Mouse (Mus musculus) thymus, adult 2 months (tissue): ENCODE measurements around the gene Pml. TPM values are rescaled to one million over a fixed set of nuclear protein-coding genes. Genes with fewer than 3 reads are reported as not detected.

Experiments
- DNase-seq: peaks from one replicate; pipeline ENCODE4 v3.0.0; 2021
- H3K27ac ChIP-seq: fragments of 200-500 bp; 2 replicates; pipeline ENCODE4 v1.5.1; 2012; ENCODE audit warnings: low read length, control low read depth; ENCODE audit not compliant: control insufficient read depth, insufficient read depth
- H3K27me3 ChIP-seq: fragments of 200-500 bp; 2 replicates; pipeline ENCODE4 v1.6.1; 2012; ENCODE audit warnings: mild to moderate bottlenecking, low read length, moderate library complexity, mixed read lengths; ENCODE audit not compliant: control insufficient read depth, insufficient read depth
- H3K36me3 ChIP-seq: fragments of 200-500 bp; 2 replicates; pipeline ENCODE4 v1.6.1; 2012; ENCODE audit warnings: mild to moderate bottlenecking, low read length, moderate library complexity; ENCODE audit not compliant: control insufficient read depth, insufficient read depth
- H3K4me1 ChIP-seq: fragments of 200-500 bp; replicated peaks from 2 replicates; pipeline ENCODE4 v1.6.1; 2012; ENCODE audit warnings: low read length; ENCODE audit not compliant: control insufficient read depth, insufficient read depth
- H3K4me3 ChIP-seq: fragments of 200-500 bp; 2 replicates; pipeline ENCODE4 v1.5.1; 2012; ENCODE audit warnings: mild to moderate bottlenecking, low read length, control low read depth, moderate library complexity; ENCODE audit not compliant: control insufficient read depth, insufficient read depth
- CTCF ChIP-seq: fragments of 200-500 bp; IDR thresholded peaks from 2 replicates; pipeline ENCODE4 v1.5.1; 2012; ENCODE audit warnings: mild to moderate bottlenecking, control low read depth, low read length, moderate library complexity, borderline replicate concordance; ENCODE audit not compliant: control insufficient read depth, poor library complexity, insufficient read depth; ENCODE audit errors: extremely low read depth
- POLR2A ChIP-seq: fragments of 200-500 bp; IDR thresholded peaks from 2 replicates; pipeline ENCODE4 v1.6.1; 2012; ENCODE audit warnings: mild to moderate bottlenecking, low read length, control low read depth, moderate library complexity; ENCODE audit not compliant: control insufficient read depth, poor library complexity, insufficient read depth; ENCODE audit errors: extremely low read depth
- WGBS: fragments of 180-500 bp; shearing (Covaris S2); methylation state at CpG from one replicate; pipeline ENCODE4 v1.1.7; 2018; 5-methylcytosine and 5-hydroxymethylcytosine counted together
- polyA plus RNA-seq: library from polyadenylated mRNA; depleted of rRNA; stranded (reverse); fragments of >200 nt; gene quantifications from 2 replicates; pipeline ENCODE4 v1.2.3, GENCODE M21; 2012

The Pml gene
- polyA plus RNA-seq, 1 experiment, result 74.1 TPM

DNA sequence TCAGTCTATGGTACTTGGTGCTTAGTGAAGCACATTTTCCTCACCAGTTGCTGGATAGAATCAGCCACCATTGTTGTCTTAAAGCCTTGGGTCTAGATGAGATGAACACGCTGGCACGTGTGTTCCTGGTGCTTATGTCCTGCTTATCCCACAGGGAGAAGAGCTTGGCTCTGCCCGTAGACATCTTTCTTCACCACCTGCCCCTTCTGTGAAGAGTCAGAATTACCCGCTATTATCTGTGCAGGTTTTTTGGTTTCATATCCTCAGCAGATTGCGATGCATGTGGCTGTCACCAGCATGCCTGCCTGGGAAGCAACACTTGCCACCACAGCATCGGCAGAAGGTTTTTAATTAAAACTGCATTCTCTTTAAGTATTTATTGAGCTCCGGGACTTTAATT is 43.6 kb downstream of the Pml start:
- H3K27me3 ChIP-seq, result peaks cover 16% of the 10 kb centered on the region; the same call in 1 of the 2 replicates

DNA sequence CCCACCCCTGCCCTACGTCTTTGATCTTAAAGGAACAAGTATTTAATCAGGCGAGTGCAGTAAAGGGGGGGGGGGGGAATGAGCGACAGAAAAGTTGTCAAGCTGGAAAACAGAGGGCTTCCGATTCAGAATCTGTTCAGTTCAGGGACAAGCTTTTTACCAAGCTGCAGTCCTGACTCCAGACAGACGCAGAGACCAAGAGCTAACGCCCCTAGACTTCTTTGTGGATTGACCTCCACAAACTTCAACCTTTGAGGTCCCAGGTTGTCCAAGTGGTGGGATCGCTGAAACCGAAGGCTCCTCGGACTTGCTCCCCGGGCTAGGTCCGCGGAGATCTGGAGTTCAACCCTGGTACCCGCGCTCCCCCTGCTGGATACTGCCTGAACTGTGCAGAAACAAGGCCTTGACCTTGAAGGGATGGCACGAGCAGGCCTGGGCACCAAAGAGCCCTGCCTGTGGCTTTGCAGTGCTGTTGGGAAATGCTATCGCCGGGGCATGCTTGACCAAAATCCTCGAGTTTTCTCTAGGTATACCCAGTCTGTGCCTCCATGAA is 45.1 kb downstream of the Pml start:
- H3K4me3 ChIP-seq, result peak overlapping the region; percentile 49
- 0 out of 2 replicates have a peak, but pooled peaks cover 2% of the 10 kb centered on the region for H3K4me1 ChIP-seq
- H3K27me3 ChIP-seq, result peaks cover 20% of the 10 kb centered on the region; the same call in 1 of the 2 replicates
- WGBS, result 3% methylated on average over 18 of the region's 18 CpGs
- TF ChIP-seq CTCF, result peak; percentile 98
- TF ChIP-seq POLR2A, result no peak
- H3K27ac ChIP-seq, result no peak overlapping the region
- peak; percentile 93 for DNase-seq
- no peaks in the 10 kb centered on the region for H3K36me3 ChIP-seq

More for the DNA sequence above, 43.6 kb downstream of the Pml start:
- H3K27ac ChIP-seq, result no peak overlapping the region
- no peak overlapping the region for H3K4me3 ChIP-seq
- no peak for TF ChIP-seq CTCF
- 0 out of 2 replicates have a peak, but pooled peaks cover 2% of the 10 kb centered on the region for H3K4me1 ChIP-seq
- no peak for DNase-seq
- no peaks in the 10 kb centered on the region for H3K36me3 ChIP-seq
- WGBS, result 94% methylated on average over 7 of the region's 7 CpGs

DNA sequence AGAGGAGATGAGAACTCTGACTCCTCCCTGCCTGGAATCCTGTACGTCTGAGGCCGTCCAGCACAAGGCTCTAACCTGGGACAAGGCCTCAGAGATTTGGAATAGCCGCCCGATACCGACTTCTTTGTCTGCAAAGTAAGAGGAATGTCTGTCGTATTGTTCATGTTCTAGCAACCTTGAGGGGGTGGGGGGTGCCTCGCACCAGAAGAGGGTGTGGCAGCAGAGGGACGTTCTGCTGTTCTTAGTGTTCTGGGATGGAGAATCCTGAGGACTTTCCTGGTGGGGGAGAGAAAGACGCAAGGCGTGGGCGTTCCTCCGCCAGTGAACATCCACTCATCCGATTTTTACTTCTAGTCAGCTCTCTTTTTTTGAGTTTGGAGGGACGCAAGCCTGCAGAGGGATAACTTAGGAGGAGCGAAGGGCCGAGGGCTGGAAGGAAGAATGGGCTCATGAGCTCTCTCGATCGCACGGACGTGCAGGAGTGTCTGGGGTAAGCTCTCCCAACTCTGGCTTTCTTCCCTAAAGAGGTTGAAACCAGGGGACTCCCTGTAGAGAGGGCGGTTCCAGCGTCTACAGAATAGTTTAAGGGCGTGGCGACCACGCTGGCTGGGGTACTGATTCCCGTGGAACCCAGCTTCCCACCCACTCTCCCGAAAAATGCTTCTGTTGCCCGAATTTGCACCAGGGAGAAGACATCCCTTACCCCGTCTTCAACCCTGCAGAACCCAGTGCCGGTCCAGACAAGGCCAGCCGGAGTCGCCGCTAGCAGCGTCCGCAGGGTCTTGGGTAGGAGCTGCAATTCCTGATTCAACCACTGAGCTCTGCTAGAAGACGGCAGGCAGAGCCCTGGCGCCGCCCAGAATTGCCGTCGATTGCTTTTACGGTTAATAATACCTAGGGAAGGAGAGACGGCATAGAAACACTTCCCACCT is 45.8 kb downstream of the Pml start, which contains the start of the genes Islr and Islr2:
TSS of gene Islr (minus strand) at position 791 of the 932 bp plus-strand sequence.
TSS of gene Islr2 (minus strand) at position 804 of the 932 bp plus-strand sequence.
- Histone ChIP-seq H3K4me1 (peaks cover 4% of the 10 kb centered on the region; the same call in 1 of the 2 replicates), H3K4me3 (peak within 1 kb of the TSS; percentile 49), H3K36me3 (no peaks in the 10 kb centered on the region), H3K27me3 (peaks cover 24% of the 10 kb centered on the region; the same call in 1 of the 2 replicates), H3K27ac (no peak within 1 kb of the TSS)
- 11% methylated on average over 42 of the region's 42 CpGs for WGBS
- no peak for TF ChIP-seq POLR2A
- TF ChIP-seq CTCF, result peak; percentile 60; the same call in 1 of the 2 replicates
- peak; percentile 57 for DNase-seq

DNA sequence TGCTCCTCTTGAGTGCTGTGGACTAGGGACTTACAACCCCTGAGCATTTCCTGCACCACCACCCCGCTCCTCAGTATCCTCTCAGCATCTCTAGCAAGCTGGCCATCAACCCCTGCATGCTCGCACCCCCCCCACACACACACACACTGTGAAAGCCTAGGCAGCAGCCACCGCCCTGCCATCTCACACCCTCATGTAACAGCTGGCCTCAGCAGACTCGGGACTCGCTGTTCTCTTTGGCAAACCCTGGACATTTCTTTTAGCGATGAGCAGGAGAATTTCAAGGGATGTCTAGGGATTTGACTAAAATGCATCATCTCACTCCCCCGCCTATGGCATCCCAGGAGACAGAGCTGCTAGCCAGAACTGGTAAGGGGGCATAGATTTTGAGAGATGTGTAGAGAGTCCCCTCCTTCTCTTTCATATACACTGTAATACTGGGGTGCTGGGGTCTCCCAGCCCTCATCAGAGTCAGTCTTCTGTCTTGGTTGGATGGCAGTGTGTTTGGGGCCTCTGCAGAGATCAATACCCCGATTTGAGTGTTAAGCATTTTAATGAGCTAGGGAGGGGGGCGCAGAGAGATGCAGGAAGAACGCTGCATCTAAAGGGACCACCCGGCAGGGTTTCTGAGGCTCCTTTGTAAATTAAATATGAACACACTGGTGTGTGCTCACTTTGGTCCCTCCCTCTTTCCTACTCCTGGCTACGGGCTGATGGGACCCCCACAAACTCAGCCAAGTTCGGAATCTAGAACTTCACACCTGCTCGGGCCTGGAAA is 46.7 kb downstream of the Pml start:
- Histone ChIP-seq H3K36me3 (no peaks in the 10 kb centered on the region), H3K27ac (no peak overlapping the region), H3K27me3 (peaks cover 27% of the 10 kb centered on the region; the same call in 1 of the 2 replicates), H3K4me1 (peaks cover 9% of the 10 kb centered on the region; the same call in 1 of the 2 replicates), H3K4me3 (no peak overlapping the region)
- TF ChIP-seq CTCF, result no peak
- TF ChIP-seq POLR2A, result no peak
- 19% methylated on average over 14 of the region's 14 CpGs for WGBS
- no peak for DNase-seq

DNA sequence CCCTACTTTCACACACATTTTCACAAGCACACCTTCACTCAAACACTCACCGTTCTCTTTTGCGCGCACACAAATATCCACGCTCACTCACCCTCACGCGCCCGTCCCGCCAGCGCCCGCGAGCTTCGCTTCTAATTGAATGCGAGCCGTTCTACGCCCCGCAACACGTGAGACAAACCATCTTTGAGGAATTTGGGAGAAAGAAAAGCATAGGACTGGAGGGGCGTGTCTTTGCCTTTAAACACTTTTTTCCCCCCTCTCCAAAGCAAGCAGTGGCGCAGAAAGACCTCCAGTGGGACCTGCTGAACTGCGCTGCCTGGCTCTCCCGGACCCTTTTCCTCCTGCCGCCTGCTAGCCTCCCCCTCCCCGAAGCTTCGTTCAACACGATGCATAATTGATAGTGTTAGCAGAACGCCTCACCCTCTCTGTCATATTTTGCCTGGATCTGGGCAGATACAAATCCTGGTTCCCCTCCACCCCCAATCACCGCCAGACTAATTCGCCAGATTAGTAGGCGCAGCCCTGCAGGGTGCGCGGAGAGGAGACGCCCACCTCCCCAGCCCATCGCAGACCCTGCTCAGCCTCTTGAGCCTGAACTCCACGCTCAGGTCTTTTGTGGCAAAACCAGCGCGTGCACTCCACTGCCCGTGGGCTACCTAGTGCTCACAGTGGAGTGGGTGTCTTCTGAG is 47.6 kb downstream of the Pml start:
- H3K27ac ChIP-seq, result no peak overlapping the region
- DNase-seq, result no peak
- WGBS, result 14% methylated on average over 37 of the region's 37 CpGs
- H3K27me3 ChIP-seq, result peaks cover 35% of the 10 kb centered on the region; the same call in 1 of the 2 replicates
- TF ChIP-seq POLR2A (no peak), CTCF (no peak)
- H3K4me3 ChIP-seq, result no peak overlapping the region
- peaks cover 17% of the 10 kb centered on the region; the same call in 1 of the 2 replicates for H3K4me1 ChIP-seq
- H3K36me3 ChIP-seq, result no peaks in the 10 kb centered on the region
